Mouse (Mus musculus) forebrain, embryonic 11.5 days (tissue): Measurements from ENCODE around the gene Zfhx3. TPM values are rescaled to one million over a fixed set of nuclear protein-coding genes. Genes with fewer than 3 reads are reported as not detected.

Experiments
- ATAC-seq: fragments of 200-750 bp; cut with Nextera tagmentation; replicated peaks from 2 replicates; pipeline ENCODE4 v1.8.0; 2017; ENCODE audit warnings: moderate TSS enrichment; ENCODE audit not compliant: low FRiP score
- DNase-seq: peaks from one replicate; pipeline ENCODE4 v3.0.0-alpha.2; 2017; ENCODE audit warnings: low spot score
- H3K27ac ChIP-seq: fragments of 300-500 bp; sonication (generic); 2 replicates; pipeline ENCODE4 v1.5.1; 2014; ENCODE audit warnings: low read depth, low read length
- H3K27me3 ChIP-seq: fragments of 300-500 bp; sonication (generic); 2 replicates; pipeline ENCODE4 v1.6.1; 2014; ENCODE audit warnings: mild to moderate bottlenecking, low read length, mixed read lengths; ENCODE audit not compliant: control insufficient read depth, insufficient read depth
- H3K36me3 ChIP-seq: fragments of 300-500 bp; sonication (generic); 2 replicates; pipeline ENCODE4 v1.6.1; 2014; ENCODE audit warnings: mild to moderate bottlenecking, low read length, moderate library complexity, mixed read lengths; ENCODE audit not compliant: control insufficient read depth, insufficient read depth
- H3K4me1 ChIP-seq: fragments of 300-500 bp; sonication (generic); replicated peaks from 2 replicates; pipeline ENCODE4 v1.6.1; 2014; ENCODE audit warnings: low read length, mixed read lengths; ENCODE audit not compliant: control insufficient read depth, insufficient read depth
- H3K4me2 ChIP-seq: fragments of 300-500 bp; sonication (generic); 2 replicates; pipeline ENCODE4 v1.6.1; 2014; ENCODE audit warnings: low read depth, mild to moderate bottlenecking, low read length, moderate library complexity, mixed read lengths; ENCODE audit not compliant: severe bottlenecking
- H3K4me3 ChIP-seq: fragments of 300-500 bp; sonication (generic); 2 replicates; pipeline ENCODE4 v1.5.1; 2014; ENCODE audit warnings: low read depth, low read length
- H3K9ac ChIP-seq: fragments of 300-500 bp; sonication (generic); 2 replicates; pipeline ENCODE4 v1.6.1; 2014; ENCODE audit warnings: low read length
- H3K9me3 ChIP-seq: fragments of 300-500 bp; sonication (generic); 2 replicates; pipeline ENCODE4 v1.6.1; 2016; ENCODE audit warnings: low read length, mixed read lengths; ENCODE audit not compliant: control insufficient read depth
- WGBS: fragments of 180-500 bp; shearing (Covaris S2); extraction: QIAGEN DNeasy Blood & Tissue Kit; methylation state at CpG from one replicate; pipeline ENCODE4 v1.1.7; 2014; 5-methylcytosine and 5-hydroxymethylcytosine counted together
- polyA plus RNA-seq: library from polyadenylated mRNA; unstranded; fragments of >200 nt; fragmentation: Nextera tagmentation; extraction: Ambion mirVana; gene quantifications from 2 replicates; pipeline ENCODE4 v1.2.1, GENCODE M21; 2014

Gene Zfhx3
- polyA plus RNA-seq, 1 experiment from 2014 or later = 22.9 TPM

DNA sequence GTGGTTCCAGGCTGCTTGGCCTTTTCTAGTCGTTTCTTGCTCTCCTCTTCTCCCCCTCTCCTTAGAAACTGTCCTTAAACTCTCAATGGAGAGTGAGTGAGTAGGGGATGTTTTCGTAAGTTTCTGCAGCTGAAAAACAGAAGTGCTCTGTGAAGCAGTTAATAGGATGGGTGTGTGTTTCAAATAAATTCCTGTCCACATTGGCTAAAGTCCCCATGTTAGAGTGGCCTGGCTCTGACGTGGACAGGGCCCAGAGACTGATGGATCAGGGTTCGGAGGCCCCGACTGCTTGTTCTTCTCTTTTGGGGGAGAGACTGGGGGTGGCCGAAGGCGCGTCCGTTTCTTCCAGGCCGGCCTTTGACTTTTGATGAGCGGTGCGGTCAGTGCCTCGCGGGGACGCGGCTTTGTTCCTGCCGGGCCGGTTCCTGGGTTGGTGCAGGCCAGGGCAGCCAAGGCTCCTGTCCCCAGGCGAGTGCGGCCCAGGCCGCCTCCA, 771.7 kb downstream of the Zfhx3 start:
- H3K36me3 ChIP-seq = no peaks in the 10 kb centered on the region
- H3K9ac ChIP-seq = peak overlapping the region; percentile 86
- H3K4me3 ChIP-seq = peak overlapping the region; percentile 68
- ATAC-seq (peak; percentile 7; the same call in 1 of the 2 replicates), DNase-seq (no peak)
- H3K4me1 ChIP-seq = peaks cover 65% of the 10 kb centered on the region
- under 1% methylated on average over 21 of the region's 21 CpGs for WGBS
- H3K9me3 ChIP-seq = no peaks in the 10 kb centered on the region
- H3K4me2 ChIP-seq = peak overlapping the region; percentile 98
- peak overlapping the region; percentile 87 for H3K27ac ChIP-seq
- 0 out of 2 replicates have a peak, but pooled peaks cover 2% of the 10 kb centered on the region for H3K27me3 ChIP-seq

DNA sequence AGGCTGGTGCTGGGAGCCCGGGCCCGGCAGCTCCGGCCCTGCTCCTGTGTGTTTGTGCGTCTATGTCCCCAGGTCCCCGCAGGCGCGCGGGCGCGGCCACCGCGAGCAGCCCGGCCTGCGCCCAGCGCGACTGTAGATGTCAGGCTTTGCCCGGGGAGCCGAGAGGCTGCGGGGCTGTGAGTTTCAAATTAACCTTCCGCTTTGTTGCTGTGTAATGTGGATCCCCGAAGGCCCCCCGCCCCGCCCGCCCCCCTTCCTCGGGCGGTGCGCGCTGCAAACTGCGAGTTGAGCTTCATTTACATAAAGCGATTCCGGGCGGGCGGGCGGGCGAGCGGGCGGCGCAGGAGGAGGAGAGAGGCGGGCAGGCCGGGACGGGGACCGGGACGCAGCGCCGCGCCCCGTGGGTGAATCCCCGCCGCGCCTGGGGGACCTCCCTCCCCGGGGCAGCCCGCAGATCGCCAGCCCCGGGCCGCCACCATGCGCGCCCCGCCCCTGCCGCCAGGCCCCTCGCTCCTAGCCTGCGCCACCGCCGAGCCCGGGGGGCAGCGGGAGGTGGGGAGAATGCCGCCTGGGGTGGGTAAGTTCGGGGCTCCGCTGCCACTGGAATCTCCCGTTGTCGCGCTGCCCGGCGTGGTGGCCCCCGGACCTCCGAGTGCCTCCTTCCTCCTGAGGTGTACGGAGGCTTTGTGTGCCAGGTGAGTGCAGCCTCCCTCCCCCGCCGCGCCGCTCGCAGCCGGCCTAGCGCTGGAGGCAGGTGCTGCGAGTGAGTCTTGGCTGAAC, 772.4 kb downstream of the Zfhx3 start:
- Histone ChIP-seq H3K4me3 (peak overlapping the region; percentile 68), H3K4me2 (peak overlapping the region; percentile 98), H3K27me3 (peaks cover 3% of the 10 kb centered on the region; the same call in 1 of the 2 replicates), H3K27ac (peak overlapping the region; percentile 87), H3K36me3 (no peaks in the 10 kb centered on the region), H3K9ac (peak overlapping the region; percentile 86), H3K9me3 (no peaks in the 10 kb centered on the region), H3K4me1 (peaks cover 60% of the 10 kb centered on the region)
- peak; percentile 81 for ATAC-seq
- DNase-seq = peak; percentile 91
- WGBS = 1% methylated on average over 71 of the region's 84 CpGs

DNA sequence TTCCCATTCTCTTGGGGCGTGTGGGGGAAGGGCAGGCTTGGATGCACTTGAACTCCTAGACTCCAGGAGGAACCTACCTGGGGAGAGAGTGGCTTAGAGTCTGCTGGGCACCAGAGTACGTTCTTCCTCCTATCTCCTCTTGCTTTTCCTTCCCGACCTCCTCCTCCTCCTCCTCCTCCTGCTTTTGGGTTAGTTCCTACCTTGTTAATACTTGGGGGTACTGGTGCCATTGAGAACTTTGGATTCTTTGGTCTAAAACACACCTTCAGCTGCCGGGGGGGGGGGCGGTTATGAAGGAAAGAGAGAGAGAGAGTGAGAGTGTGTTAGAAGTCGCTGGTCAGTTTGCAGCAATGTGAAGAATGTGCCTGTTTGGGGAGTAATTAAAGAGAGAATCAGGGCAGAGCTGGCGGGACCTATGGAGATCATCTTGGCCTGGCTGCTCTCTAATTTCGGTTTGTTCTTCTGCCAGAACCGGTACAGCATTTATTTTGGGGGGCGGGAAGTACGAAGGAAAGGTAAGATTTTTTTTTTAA, 773.0 kb downstream of the Zfhx3 start:
- peak overlapping the region; percentile 98 for H3K4me2 ChIP-seq
- no peaks in the 10 kb centered on the region for H3K9me3 ChIP-seq
- 6% methylated on average over 10 of the region's 11 CpGs for WGBS
- no peak for DNase-seq
- H3K36me3 ChIP-seq = no peaks in the 10 kb centered on the region
- H3K9ac ChIP-seq = peak overlapping the region; percentile 86
- H3K4me3 ChIP-seq = peak overlapping the region; percentile 68
- peaks cover 55% of the 10 kb centered on the region for H3K4me1 ChIP-seq
- H3K27me3 ChIP-seq = peaks cover 3% of the 10 kb centered on the region; the same call in 1 of the 2 replicates
- H3K27ac ChIP-seq = peak overlapping the region; percentile 87; the same call in 1 of the 2 replicates
- no peak for ATAC-seq

DNA sequence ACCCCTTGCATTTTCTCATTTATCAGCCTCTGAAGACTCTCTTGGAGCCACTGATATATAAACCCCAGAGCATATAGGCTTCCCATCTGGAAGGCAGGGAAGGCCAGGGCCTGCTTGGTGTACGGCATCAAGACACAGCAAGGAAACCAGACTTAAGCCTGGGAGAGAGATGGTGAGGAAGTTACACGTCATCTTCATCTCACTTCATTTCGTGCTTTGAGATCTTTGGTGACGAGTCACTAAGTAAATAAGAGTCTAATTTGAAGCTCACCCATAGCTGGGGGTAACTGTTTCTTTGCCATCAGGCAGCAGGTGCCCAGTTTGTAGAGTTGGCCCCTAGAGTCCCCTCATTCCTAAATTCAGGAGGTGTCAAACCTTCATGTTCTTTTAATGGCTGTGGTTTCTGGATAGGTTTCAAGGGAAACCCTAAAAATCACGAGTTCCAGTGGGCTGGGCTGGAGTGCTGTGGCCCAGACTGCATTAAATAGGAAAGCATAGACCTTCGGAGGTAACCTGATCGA, 773.9 kb downstream of the Zfhx3 start:
- H3K9me3 ChIP-seq = no peaks in the 10 kb centered on the region
- H3K4me1 ChIP-seq = peaks cover 48% of the 10 kb centered on the region
- ATAC-seq = no peak
- no peaks in the 10 kb centered on the region for H3K36me3 ChIP-seq
- H3K27me3 ChIP-seq = peaks cover 3% of the 10 kb centered on the region; the same call in 1 of the 2 replicates
- peak overlapping the region; percentile 98; the same call in 1 of the 2 replicates for H3K4me2 ChIP-seq
- H3K27ac ChIP-seq = no peak overlapping the region
- H3K9ac ChIP-seq = no peak overlapping the region
- 37% methylated on average over 7 of the region's 7 CpGs for WGBS
- no peak for DNase-seq
- no peak overlapping the region for H3K4me3 ChIP-seq

DNA sequence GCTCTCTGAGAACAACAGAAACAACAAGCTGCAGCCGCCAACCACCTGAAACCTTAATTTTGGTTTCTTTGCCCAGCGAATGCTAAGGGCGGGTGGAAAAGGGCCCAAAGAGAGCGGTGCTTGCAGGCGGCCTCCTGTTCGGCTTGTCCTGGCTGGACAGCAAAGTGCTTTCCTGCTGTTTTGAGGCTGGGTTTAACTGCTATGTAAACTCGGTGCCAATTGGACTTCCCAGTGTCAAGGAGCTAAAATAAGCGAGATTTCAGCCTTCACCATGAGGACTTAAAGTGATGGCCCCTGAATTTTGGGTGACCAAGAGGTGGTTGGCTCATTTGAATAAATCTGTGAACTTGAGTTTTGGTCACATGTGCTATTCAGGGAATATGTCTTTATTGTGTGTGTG, 775.1 kb downstream of the Zfhx3 start:
- H3K27me3 ChIP-seq = peaks cover 3% of the 10 kb centered on the region; the same call in 1 of the 2 replicates
- H3K9me3 ChIP-seq = no peaks in the 10 kb centered on the region
- H3K9ac ChIP-seq = no peak overlapping the region
- no peaks in the 10 kb centered on the region for H3K36me3 ChIP-seq
- no peak overlapping the region for H3K4me3 ChIP-seq
- DNase-seq (no peak), ATAC-seq (no peak)
- peak overlapping the region; percentile 31; the same call in 1 of the 2 replicates for H3K4me2 ChIP-seq
- 18% methylated on average over 8 of the region's 8 CpGs for WGBS
- H3K27ac ChIP-seq = no peak overlapping the region
- H3K4me1 ChIP-seq = peaks cover 38% of the 10 kb centered on the region

DNA sequence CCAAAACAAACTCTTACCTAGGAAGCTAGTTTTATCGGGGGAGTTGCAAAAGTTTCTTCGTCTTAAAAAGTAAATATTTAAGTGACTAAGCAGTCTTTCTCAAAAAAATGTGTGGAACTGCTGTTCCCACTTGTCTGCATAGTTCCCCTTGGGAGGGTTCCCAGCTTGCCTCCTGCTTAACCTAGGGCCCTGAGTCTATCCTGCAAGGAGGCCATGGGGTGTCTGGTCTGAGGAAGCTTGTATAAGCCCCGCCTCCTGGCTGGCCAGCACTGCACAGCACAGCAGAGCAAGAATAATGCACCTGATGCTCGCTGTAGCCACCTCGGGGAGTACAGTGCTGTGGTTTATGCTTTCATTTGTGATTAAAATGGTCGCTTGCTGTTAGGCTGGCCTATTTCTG, 775.6 kb downstream of the Zfhx3 start:
- ATAC-seq = 0 out of 2 replicates have a peak, but pooled peaks have one; percentile 21
- no peak overlapping the region for H3K9ac ChIP-seq
- peaks cover 38% of the 10 kb centered on the region for H3K4me1 ChIP-seq

DNA sequence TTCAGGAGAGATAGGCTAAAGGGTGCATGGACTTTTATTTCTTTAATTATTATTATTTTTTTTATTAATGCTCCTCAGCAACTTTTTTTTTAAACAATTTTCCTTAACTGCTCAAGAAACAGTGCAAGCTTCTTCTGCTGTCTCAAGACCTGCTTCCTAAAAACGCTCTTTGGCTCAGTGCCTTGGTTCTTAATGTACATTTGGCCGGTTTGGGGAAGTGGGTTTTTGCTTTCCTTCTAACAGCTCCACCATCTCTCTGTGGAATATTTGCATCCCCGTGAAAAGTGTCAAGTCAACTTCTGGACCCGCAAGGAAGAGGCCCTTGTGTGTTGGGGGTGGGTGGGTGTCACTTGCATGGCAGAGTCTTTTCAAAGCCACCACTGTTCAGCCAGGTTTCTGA, 778.4 kb downstream of the Zfhx3 start:
- DNase-seq (no peak), ATAC-seq (no peak)
- H3K4me1 ChIP-seq = peaks cover 35% of the 10 kb centered on the region
- no peaks in the 10 kb centered on the region for H3K9me3 ChIP-seq
- no peak overlapping the region for H3K4me2 ChIP-seq
- no peak overlapping the region for H3K27ac ChIP-seq
- H3K4me3 ChIP-seq = no peak overlapping the region
- no peaks in the 10 kb centered on the region for H3K36me3 ChIP-seq
- WGBS = 83% methylated on average over 4 of the region's 4 CpGs
- peaks cover 2% of the 10 kb centered on the region; the same call in 1 of the 2 replicates for H3K27me3 ChIP-seq
- no peak overlapping the region for H3K9ac ChIP-seq

More for the DNA sequence above, 775.6 kb downstream of the Zfhx3 start:
- WGBS = 28% methylated on average over 6 of the region's 6 CpGs
- Histone ChIP-seq H3K4me2 (no peak overlapping the region; the same call in 1 of the 2 replicates), H3K4me3 (no peak overlapping the region), H3K9me3 (no peaks in the 10 kb centered on the region), H3K27me3 (peaks cover 3% of the 10 kb centered on the region; the same call in 1 of the 2 replicates), H3K27ac (no peak overlapping the region), H3K36me3 (no peaks in the 10 kb centered on the region)
- no peak for DNase-seq

DNA sequence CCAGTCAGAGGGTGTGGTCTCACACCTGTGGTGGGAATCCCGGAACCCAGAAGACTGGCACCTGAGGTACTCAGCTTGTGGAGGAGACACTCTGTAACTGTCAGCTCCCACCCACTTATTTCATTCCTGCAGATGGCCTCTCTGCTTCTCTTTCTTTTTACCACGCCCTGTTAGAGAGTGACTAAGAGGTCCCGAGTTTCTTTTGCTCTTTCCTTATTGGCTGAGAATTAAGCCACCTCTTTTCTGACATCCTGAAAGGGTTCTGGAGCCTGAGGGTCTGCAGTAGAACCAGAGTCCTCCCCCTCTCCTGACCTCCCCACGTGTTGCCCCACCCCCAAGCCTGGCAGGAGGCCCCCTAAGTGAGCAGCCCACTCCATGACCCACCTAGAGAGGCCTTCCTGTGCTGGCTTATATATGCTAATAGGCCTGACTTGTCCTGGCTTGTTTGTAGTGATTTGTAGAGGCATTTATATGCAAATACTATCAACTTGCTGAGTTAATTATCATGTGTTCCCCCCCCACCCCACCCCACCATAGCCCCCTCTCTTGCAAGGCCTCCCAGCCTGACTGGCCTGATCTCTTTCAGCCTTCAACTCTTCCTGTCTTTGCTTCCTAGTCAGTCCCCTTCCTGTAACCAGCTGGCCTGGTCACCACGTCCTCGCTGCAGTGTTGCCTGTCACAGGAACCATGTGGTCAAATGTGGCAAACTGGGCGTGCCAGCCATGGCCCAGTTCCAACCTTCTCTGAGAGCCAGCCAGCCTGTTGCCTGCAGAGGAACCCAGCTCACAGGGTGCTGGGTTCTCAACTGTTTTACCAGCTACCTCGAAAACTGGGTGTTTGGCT, 780.4 kb downstream of the Zfhx3 start:
- WGBS = 7% methylated on average over 8 of the region's 8 CpGs
- no peak overlapping the region for H3K27ac ChIP-seq
- H3K4me3 ChIP-seq = no peak overlapping the region
- H3K27me3 ChIP-seq = peaks cover 2% of the 10 kb centered on the region; the same call in 1 of the 2 replicates
- H3K4me2 ChIP-seq = no peak overlapping the region
- no peak for DNase-seq
- ATAC-seq = no peak; the same call in 1 of the 2 replicates
- no peak overlapping the region for H3K9ac ChIP-seq
- H3K4me1 ChIP-seq = peaks cover 31% of the 10 kb centered on the region
- no peaks in the 10 kb centered on the region for H3K9me3 ChIP-seq
- H3K36me3 ChIP-seq = no peaks in the 10 kb centered on the region
